Mouse (Mus musculus) forebrain, embryonic 11.5 days (tissue): ENCODE measurements around the gene Sdccag8. TPM values are rescaled to one million over a fixed set of nuclear protein-coding genes. Genes with fewer than 3 reads are reported as not detected.

ENCODE experiments used
- ATAC-seq: fragments of 200-750 bp; cut with Nextera tagmentation; replicated peaks from 2 replicates; pipeline ENCODE4 v1.8.0; 2017; ENCODE audit warnings: moderate TSS enrichment; ENCODE audit not compliant: low FRiP score
- DNase-seq: peaks from one replicate; pipeline ENCODE4 v3.0.0-alpha.2; 2017; ENCODE audit warnings: low spot score
- H3K27ac ChIP-seq: fragments of 300-500 bp; sonication (generic); 2 replicates; pipeline ENCODE4 v1.5.1; 2014; ENCODE audit warnings: low read depth, low read length
- H3K27me3 ChIP-seq: fragments of 300-500 bp; sonication (generic); 2 replicates; pipeline ENCODE4 v1.6.1; 2014; ENCODE audit warnings: mild to moderate bottlenecking, low read length, mixed read lengths; ENCODE audit not compliant: control insufficient read depth, insufficient read depth
- H3K36me3 ChIP-seq: fragments of 300-500 bp; sonication (generic); 2 replicates; pipeline ENCODE4 v1.6.1; 2014; ENCODE audit warnings: mild to moderate bottlenecking, low read length, moderate library complexity, mixed read lengths; ENCODE audit not compliant: control insufficient read depth, insufficient read depth
- H3K4me1 ChIP-seq: fragments of 300-500 bp; sonication (generic); replicated peaks from 2 replicates; pipeline ENCODE4 v1.6.1; 2014; ENCODE audit warnings: low read length, mixed read lengths; ENCODE audit not compliant: control insufficient read depth, insufficient read depth
- H3K4me2 ChIP-seq: fragments of 300-500 bp; sonication (generic); 2 replicates; pipeline ENCODE4 v1.6.1; 2014; ENCODE audit warnings: low read depth, mild to moderate bottlenecking, low read length, moderate library complexity, mixed read lengths; ENCODE audit not compliant: severe bottlenecking
- H3K4me3 ChIP-seq: fragments of 300-500 bp; sonication (generic); 2 replicates; pipeline ENCODE4 v1.5.1; 2014; ENCODE audit warnings: low read depth, low read length
- H3K9ac ChIP-seq: fragments of 300-500 bp; sonication (generic); 2 replicates; pipeline ENCODE4 v1.6.1; 2014; ENCODE audit warnings: low read length
- H3K9me3 ChIP-seq: fragments of 300-500 bp; sonication (generic); 2 replicates; pipeline ENCODE4 v1.6.1; 2016; ENCODE audit warnings: low read length, mixed read lengths; ENCODE audit not compliant: control insufficient read depth
- WGBS: fragments of 180-500 bp; shearing (Covaris S2); extraction: QIAGEN DNeasy Blood & Tissue Kit; methylation state at CpG from one replicate; pipeline ENCODE4 v1.1.7; 2014; 5-methylcytosine and 5-hydroxymethylcytosine counted together
- polyA plus RNA-seq: library from polyadenylated mRNA; unstranded; fragments of >200 nt; fragmentation: Nextera tagmentation; extraction: Ambion mirVana; gene quantifications from 2 replicates; pipeline ENCODE4 v1.2.1, GENCODE M21; 2014

Sdccag8 gene
- polyA plus RNA-seq, 1 experiment from 2014 or later, result 21.1 TPM

DNA sequence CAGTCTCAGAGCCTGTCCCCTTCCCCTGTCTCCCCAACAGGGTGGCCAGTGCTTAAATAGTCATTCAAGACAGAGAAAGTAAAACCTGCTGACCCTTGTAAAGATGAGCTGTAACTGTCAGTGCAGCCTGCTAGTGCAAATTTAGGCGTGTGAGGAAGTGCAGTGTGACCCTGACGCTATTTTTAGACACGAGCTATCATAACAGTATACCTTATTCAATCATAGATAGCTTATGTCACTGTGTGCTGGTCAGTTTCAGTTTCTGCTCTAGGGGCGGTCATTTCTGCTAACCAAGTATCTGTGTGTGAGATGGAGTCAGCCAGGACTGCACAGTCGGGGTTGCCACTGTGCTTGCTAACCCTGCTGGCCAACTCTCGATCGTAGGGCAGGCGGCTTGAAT is 9.4 kb downstream of the Sdccag8 start:
- Histone ChIP-seq H3K4me1 (no peaks in the 10 kb centered on the region), H3K9me3 (no peaks in the 10 kb centered on the region), H3K9ac (no peak overlapping the region), H3K36me3 (no peaks in the 10 kb centered on the region), H3K27ac (no peak overlapping the region), H3K27me3 (no peaks in the 10 kb centered on the region), H3K4me3 (no peak overlapping the region), H3K4me2 (no peak overlapping the region)
- DNase-seq (no peak), ATAC-seq (no peak)
- WGBS, result 88% methylated on average over 8 of the region's 8 CpGs

DNA sequence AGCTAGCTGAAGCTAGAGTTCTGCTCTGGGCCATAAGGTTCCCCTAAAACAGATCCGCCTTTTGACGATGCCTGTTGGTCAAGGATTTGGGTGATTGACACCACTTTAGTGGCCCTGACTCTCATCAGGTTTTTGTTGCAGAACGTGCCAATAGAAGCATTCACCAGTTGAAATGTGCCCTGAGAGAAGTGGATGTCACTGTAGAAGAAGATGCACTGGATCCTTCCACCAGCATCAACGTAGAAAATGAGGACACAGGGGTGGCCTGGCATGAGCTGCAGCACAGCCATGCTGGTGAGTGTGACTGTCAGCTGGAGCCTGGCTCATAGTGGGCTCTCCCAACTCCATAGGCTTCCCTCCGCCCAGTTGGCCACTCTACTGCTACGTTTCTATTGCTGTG is 10.2 kb downstream of the Sdccag8 start:
- 86% methylated on average over 6 of the region's 6 CpGs for WGBS
- ATAC-seq (no peak), DNase-seq (no peak)
- Histone ChIP-seq H3K9me3 (no peaks in the 10 kb centered on the region), H3K4me2 (no peak overlapping the region), H3K27me3 (no peaks in the 10 kb centered on the region), H3K9ac (no peak overlapping the region), H3K4me1 (no peaks in the 10 kb centered on the region), H3K36me3 (no peaks in the 10 kb centered on the region), H3K4me3 (no peak overlapping the region), H3K27ac (no peak overlapping the region)

DNA sequence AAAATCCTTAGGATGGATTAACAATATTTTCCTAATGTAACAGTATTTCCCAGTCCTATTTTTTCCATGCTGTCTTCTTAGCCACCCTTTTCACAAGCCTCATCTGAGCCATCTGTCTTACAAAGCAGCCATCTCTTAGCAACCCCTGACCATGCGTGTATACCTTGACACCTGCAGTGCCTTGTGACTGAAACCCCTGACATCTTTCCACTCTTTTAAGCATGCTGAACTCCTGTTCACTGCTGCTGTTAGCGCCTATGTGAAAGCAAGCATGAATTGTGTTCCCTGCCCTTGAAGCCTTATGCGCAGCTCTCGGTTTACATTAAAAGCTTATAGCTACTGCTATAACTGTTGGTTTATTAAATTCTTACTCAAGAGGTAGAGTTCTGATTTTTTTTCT is 10.6 kb downstream of the Sdccag8 start:
- no peak overlapping the region for H3K27ac ChIP-seq
- H3K9me3 ChIP-seq, result no peaks in the 10 kb centered on the region
- H3K4me1 ChIP-seq, result no peaks in the 10 kb centered on the region
- H3K4me2 ChIP-seq, result no peak overlapping the region
- 82% methylated on average over 4 of the region's 4 CpGs for WGBS
- DNase-seq (no peak), ATAC-seq (no peak)
- no peaks in the 10 kb centered on the region for H3K27me3 ChIP-seq
- H3K36me3 ChIP-seq, result no peaks in the 10 kb centered on the region
- H3K4me3 ChIP-seq, result no peak overlapping the region
- no peak overlapping the region for H3K9ac ChIP-seq

DNA sequence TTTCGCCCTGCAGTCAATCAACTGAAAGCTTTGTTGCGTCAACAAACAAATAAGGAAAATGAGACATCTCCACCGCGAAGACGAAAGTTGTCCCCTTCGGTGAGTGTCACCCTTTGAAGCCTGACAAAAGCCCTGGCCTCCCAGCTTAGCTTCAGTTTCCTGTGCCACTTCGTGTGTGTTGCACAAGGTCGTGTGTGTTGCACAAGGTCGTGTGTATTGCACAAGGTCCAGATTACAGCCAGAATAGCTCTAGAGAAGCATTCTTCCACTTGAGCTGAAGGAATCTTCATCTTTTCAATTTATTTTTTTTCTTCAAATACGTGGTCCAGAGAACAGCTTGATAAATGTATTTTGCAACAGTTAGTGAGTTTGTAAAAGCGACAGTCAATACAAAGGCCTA is 11.7 kb downstream of the Sdccag8 start:
- Histone ChIP-seq H3K27ac (no peak overlapping the region), H3K36me3 (no peaks in the 10 kb centered on the region), H3K9me3 (no peaks in the 10 kb centered on the region), H3K4me1 (no peaks in the 10 kb centered on the region), H3K4me2 (no peak overlapping the region), H3K9ac (no peak overlapping the region), H3K27me3 (no peaks in the 10 kb centered on the region), H3K4me3 (no peak overlapping the region)
- WGBS, result 89% methylated on average over 11 of the region's 11 CpGs
- no peak for ATAC-seq
- DNase-seq, result no peak

DNA sequence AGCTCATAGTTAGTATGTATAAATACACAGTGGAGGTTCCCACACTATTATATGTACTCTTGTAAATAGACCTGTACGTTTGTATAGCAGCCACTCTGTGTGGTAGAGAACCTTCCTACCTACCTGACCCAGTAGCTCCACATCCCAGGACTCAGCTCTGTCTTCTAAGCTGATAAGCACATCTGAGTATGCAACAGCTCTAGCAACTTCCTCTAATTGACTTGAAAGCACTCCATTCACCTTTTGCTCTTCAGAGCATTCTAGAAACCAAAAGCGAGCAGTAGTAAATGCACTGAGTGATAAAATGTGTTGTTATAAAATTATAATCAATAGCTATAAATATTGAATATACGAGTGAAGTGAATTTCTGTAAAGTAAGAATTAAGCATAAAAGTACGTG is 12.5 kb downstream of the Sdccag8 start:
- Histone ChIP-seq H3K27me3 (no peaks in the 10 kb centered on the region), H3K27ac (no peak overlapping the region), H3K4me2 (no peak overlapping the region), H3K4me3 (no peak overlapping the region), H3K4me1 (no peaks in the 10 kb centered on the region), H3K9ac (no peak overlapping the region), H3K9me3 (no peaks in the 10 kb centered on the region), H3K36me3 (no peaks in the 10 kb centered on the region)
- 90% methylated on average over 4 of the region's 4 CpGs for WGBS
- ATAC-seq (no peak), DNase-seq (no peak)

DNA sequence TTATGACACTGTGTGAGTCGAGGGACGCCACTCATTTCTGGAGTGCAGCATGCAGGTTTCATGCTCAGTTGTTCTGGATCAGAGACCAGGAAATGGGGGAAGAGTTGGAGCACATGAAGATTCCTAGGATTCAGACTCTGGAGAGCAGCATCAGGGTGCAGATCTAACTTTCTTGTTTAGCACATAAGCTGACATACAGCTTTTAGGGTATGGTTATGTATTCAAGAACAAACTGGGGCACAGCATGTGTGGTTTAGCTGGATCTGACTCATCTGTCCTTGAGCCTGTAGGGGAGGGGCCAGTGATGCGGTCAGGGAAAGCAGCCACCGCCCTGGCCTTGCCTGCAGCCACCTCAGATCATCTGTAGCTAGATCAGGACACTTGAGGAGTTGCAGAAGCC is 12.9 kb downstream of the Sdccag8 start:
- Histone ChIP-seq H3K4me1 (no peaks in the 10 kb centered on the region), H3K36me3 (no peaks in the 10 kb centered on the region), H3K4me2 (no peak overlapping the region), H3K9me3 (no peaks in the 10 kb centered on the region), H3K4me3 (no peak overlapping the region), H3K27me3 (no peaks in the 10 kb centered on the region), H3K9ac (no peak overlapping the region), H3K27ac (no peak overlapping the region)
- 82% methylated on average over 4 of the region's 4 CpGs for WGBS
- DNase-seq (no peak), ATAC-seq (no peak)

DNA sequence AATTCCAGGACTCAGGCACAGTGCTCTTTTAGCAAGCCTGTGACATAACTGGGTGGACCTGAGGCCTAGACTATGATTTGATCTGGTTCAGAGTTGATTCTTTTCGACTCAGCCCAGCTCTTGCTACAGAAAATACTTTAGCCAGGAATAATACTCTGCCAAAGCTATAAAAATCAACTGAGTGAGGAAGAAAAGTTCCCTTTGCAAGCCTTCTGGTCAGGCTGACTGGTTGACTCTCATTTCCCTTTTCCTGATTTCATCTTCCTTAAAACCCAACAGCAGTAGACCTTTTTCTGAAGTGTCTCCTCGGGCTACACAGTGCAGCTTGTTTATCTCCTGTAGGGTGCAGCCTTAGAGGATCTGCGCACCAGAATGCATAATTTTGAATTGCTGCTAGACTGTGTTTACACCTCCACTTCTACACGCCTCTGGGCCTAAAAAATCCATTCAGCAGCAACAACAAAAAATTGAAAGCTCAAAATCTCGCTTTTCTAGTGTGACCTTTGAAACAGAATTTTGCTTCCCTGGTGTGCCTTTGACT is 13.6 kb downstream of the Sdccag8 start:
- Histone ChIP-seq H3K9ac (no peak overlapping the region), H3K27me3 (no peaks in the 10 kb centered on the region), H3K4me3 (no peak overlapping the region), H3K27ac (no peak overlapping the region), H3K4me1 (no peaks in the 10 kb centered on the region), H3K4me2 (no peak overlapping the region), H3K9me3 (no peaks in the 10 kb centered on the region), H3K36me3 (no peaks in the 10 kb centered on the region)
- no peak for DNase-seq
- 81% methylated on average over 5 of the region's 5 CpGs for WGBS
- no peak for ATAC-seq

DNA sequence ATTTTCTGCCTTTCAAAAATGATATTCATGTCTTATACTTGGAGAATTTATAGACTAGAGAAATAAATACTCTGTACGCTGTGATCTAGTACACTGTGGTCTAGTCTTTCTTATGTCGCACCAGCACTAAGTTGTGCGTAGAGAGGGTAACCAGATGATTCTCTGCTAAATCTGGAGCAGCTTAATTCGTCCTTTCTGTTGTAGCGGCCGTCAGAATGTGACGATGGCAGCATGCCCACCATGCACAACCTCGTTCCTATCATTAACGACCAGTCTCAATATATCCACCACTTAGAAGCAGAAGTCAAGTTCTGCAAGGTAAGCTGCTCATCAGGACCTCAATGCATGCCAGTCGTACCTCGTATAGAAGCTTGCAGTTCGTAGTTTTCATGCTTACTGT is 14.2 kb downstream of the Sdccag8 start:
- H3K4me3 ChIP-seq, result no peak overlapping the region
- H3K9me3 ChIP-seq, result no peaks in the 10 kb centered on the region
- no peak overlapping the region for H3K4me2 ChIP-seq
- DNase-seq (no peak), ATAC-seq (no peak)
- H3K36me3 ChIP-seq, result no peaks in the 10 kb centered on the region
- H3K27me3 ChIP-seq, result no peaks in the 10 kb centered on the region
- H3K9ac ChIP-seq, result no peak overlapping the region
- H3K4me1 ChIP-seq, result no peaks in the 10 kb centered on the region
- WGBS, result 93% methylated on average over 12 of the region's 12 CpGs
- H3K27ac ChIP-seq, result no peak overlapping the region

DNA sequence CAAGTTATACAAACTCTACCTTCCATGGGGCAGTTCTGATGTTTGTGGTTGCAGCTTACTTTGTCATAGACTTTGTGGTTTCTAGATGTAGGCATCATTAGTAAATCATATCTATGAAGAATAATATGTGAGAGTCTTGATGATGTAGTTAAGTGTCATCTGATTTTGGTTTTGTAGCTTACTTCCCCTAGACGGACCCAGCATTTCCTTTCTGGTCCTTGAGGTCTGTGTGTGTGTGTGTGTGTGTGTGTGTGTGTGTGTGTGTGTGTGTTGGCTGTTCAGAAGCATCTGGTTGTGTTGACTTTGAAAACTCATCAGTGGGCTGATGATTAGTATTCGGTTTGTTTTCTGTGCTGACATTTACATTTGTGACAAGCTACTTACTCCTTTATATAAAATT is 17.6 kb downstream of the Sdccag8 start:
- no peak for ATAC-seq
- Histone ChIP-seq H3K4me2 (no peak overlapping the region), H3K9ac (no peak overlapping the region), H3K4me3 (no peak overlapping the region), H3K36me3 (no peaks in the 10 kb centered on the region), H3K27me3 (peaks cover 2% of the 10 kb centered on the region), H3K27ac (no peak overlapping the region), H3K9me3 (no peaks in the 10 kb centered on the region), H3K4me1 (peaks cover 3% of the 10 kb centered on the region; the same call in 1 of the 2 replicates)
- no peak for DNase-seq
- WGBS, result 90% methylated on average over 2 of the region's 2 CpGs
